8 mouse cellular contexts compared by ENCODE assay signal in genomic region chr17:27909622-27910500, GRCm38 (mm10). TPM values are rescaled to one million over a fixed set of nuclear protein-coding genes. Genes with fewer than 3 reads are reported as not detected.
A peak's percentile ranks its signal among the peaks of the same experiment; 100 is the strongest.
DNase-seq lines count a peak whose midpoint lies in the region; ATAC-seq lines count a peak whose summit lies in the region.

Taf11 (minus strand) TSS chr17:27909844.

- WGBS in forebrain, embryonic 10.5 days = 1% methylated on average over 53 of the region's 53 CpGs
- 1% methylated on average over 51 of the region's 53 CpGs for WGBS in heart, embryonic 15.5 days
- 2% methylated on average over 53 of the region's 53 CpGs for WGBS in lung, embryonic 15.5 days

- H3K4me2 ChIP-seq in heart, embryonic 15.5 days = peak within 1 kb of the TSS; percentile 94
- peak within 1 kb of the TSS; percentile 83 for H3K4me2 ChIP-seq in lung, embryonic 15.5 days

- H3K27me3 ChIP-seq in forebrain, embryonic 10.5 days (ENCODE audit: poor library complexity, severe bottlenecking) = no peaks in the 10 kb centered on the region
- H3K27me3 ChIP-seq in heart, embryonic 15.5 days = no peaks in the 10 kb centered on the region
- H3K27me3 ChIP-seq in lung, embryonic 15.5 days = no peaks in the 10 kb centered on the region

- H3K9ac ChIP-seq in heart, embryonic 15.5 days = peak within 1 kb of the TSS; percentile 96
- H3K9ac ChIP-seq in lung, embryonic 15.5 days = peak within 1 kb of the TSS; percentile 80

- peak within 1 kb of the TSS; percentile 91 for H3K27ac ChIP-seq in forebrain, embryonic 10.5 days
- H3K27ac ChIP-seq in heart, embryonic 15.5 days = peak within 1 kb of the TSS; percentile 91
- peak within 1 kb of the TSS; percentile 86 for H3K27ac ChIP-seq in lung, embryonic 15.5 days

- peaks cover 25% of the 10 kb centered on the region for H3K36me3 ChIP-seq in forebrain, embryonic 10.5 days (replicated peaks)
- H3K36me3 ChIP-seq in heart, embryonic 15.5 days = peaks cover 2% of the 10 kb centered on the region; the same call in 1 of the 2 replicates
- peaks cover 4% of the 10 kb centered on the region for H3K36me3 ChIP-seq in lung, embryonic 15.5 days

- H3K4me1 ChIP-seq in forebrain, embryonic 10.5 days = peaks cover 46% of the 10 kb centered on the region
- peaks cover 32% of the 10 kb centered on the region for H3K4me1 ChIP-seq in heart, embryonic 15.5 days (replicated peaks)
- peaks cover 30% of the 10 kb centered on the region for H3K4me1 ChIP-seq in lung, embryonic 15.5 days

- no peaks in the 10 kb centered on the region for H3K9me3 ChIP-seq in forebrain, embryonic 10.5 days
- no peaks in the 10 kb centered on the region for H3K9me3 ChIP-seq in heart, embryonic 15.5 days (replicated peaks)
- no peaks in the 10 kb centered on the region for H3K9me3 ChIP-seq in lung, embryonic 15.5 days

- DNase-seq in Muller cell, postnatal 12 days (ENCODE audit: inconsistent ontology term) = peak; percentile 16
- DNase-seq in c-Kit-negative CD71-positive TER-119-positive erythroid progenitor cells, embryonic 14.5 days (ENCODE audit: low read depth, low spot score) = peak; percentile 6
- DNase-seq in forebrain, embryonic 10.5 days (ENCODE audit: extremely low spot score, low spot score) = no peak
- peak; percentile 60 to 73 for DNase-seq in layer of hippocampus, adult 8-10 months (ENCODE audit: low spot score in 2 of 2)
- DNase-seq in right cerebral cortex, adult 18-20 months = peak; percentile 88
- no peak for DNase-seq in testis, postnatal 10 days (ENCODE audit: low spot score)

- H3K4me3 ChIP-seq in forebrain, embryonic 10.5 days = peak within 1 kb of the TSS; percentile 94
- peak within 1 kb of the TSS; percentile 93 for H3K4me3 ChIP-seq in heart, embryonic 15.5 days
- peak within 1 kb of the TSS; percentile 89 for H3K4me3 ChIP-seq in lung, embryonic 15.5 days

- ATAC-seq in heart, embryonic 15.5 days (replicated peaks; ENCODE audit: insufficient number of reproducible peaks, insufficient read depth, low FRiP score, low read depth) = peak; percentile 54
- peak; percentile 45; the same call in 1 of the 2 replicates for ATAC-seq in lung, embryonic 15.5 days (ENCODE audit: borderline replicate concordance, extremely low read depth, low FRiP score, low TSS enrichment)

RNA-seq across cellular contexts. Expression of gene Taf11, which starts in this region (rescaled TPM):
- 91.4 and 92.6 TPM in 2 replicates for polyA plus RNA-seq in forebrain, embryonic 10.5 days (2016; fragmentation: Nextera tagmentation; extraction: Ambion mirVana)
- 42.7 and 46.4 TPM in 2 replicates for polyA plus RNA-seq in heart, embryonic 15.5 days (2015; fragmentation: Nextera tagmentation; extraction: Ambion mirVana)
- 10 to 100 TPM; 33.2 to 40.6 (median 37.4) TPM for total RNA-seq in layer of hippocampus, adult 8-10 months (2022)
- 68.6 and 73.5 TPM in 2 replicates for polyA plus RNA-seq in lung, embryonic 15.5 days (2015; fragmentation: Nextera tagmentation; extraction: Ambion mirVana)

Comparison
In these comparisons a context has a peak if more than half of its experiments do, and no peak if none do; other contexts are left out.
1. DNase-seq: peak in Muller cell, postnatal 12 days (single experiment), c-Kit-negative CD71-positive TER-119-positive erythroid progenitor cells, embryonic 14.5 days (single experiment), layer of hippocampus, adult 8-10 months (2 of 2) and right cerebral cortex, adult 18-20 months (single experiment); none in forebrain, embryonic 10.5 days (single experiment) and testis, postnatal 10 days (single experiment).
2. Peak in every context shown above with its lines, with median percentiles within 50 percentile points of each other: H3K27ac ChIP-seq and H3K4me3 ChIP-seq.